Mouse (Mus musculus): ENCODE results near the gene Prkd3. TPM values are rescaled to one million over a fixed set of nuclear protein-coding genes. Genes with fewer than 3 reads are reported as not detected.

The Prkd3 gene
- polyA plus RNA-seq, 1 experiment from 2014 or later = 17.0 TPM

DNA sequence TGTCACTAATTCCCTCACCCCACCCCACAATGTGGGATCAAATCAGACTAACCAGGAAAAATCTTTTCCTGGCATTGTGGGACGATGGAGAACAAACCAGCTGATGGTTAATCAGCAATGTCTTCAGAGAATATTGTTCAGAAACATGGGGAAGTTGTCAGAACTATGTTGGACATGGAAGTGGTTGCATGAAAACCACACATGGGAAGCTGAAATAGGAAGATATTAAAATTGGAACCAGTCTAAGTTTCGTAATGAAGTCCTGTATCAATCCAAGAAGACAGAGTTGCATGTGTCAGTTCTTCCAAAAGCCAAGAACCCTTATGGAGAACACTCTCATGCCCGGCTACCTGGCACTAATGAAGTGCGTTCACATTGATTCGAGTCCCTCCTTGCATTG is 11.0 kb upstream of the Prkd3 start:
- WGBS (ENCODE audit: insufficient replicate concordance) = 64% methylated on average over 5 of the region's 5 CpGs
- H3K4me1 ChIP-seq (ENCODE audit: insufficient read depth) = no peaks in the 10 kb centered on the region
- H3K4me3 ChIP-seq (ENCODE audit: low read depth, low read length) = no peak overlapping the region
- H3K4me2 ChIP-seq (ENCODE audit: low read depth, low read length) = no peak overlapping the region
- DNase-seq (no peak), ATAC-seq (no peak)
- TF ChIP-seq CTCF (IDR thresholded peaks at IDR 0.05; ENCODE audit: low read depth) = no peak
- TF ChIP-seq EP300 (IDR thresholded peaks at IDR 0.05; ENCODE audit: low read depth) = no peak
- no peaks in the 10 kb centered on the region for H3K36me3 ChIP-seq (replicated peaks; ENCODE audit: insufficient read depth, low read length)
- no peak overlapping the region for H3K27ac ChIP-seq (ENCODE audit: low read depth)
- H3K9ac ChIP-seq (replicated peaks) = no peak overlapping the region
- H3K9me3 ChIP-seq (ENCODE audit: low read length) = no peaks in the 10 kb centered on the region
- H3K27me3 ChIP-seq (ENCODE audit: insufficient read depth, low read length) = no peaks in the 10 kb centered on the region

DNA sequence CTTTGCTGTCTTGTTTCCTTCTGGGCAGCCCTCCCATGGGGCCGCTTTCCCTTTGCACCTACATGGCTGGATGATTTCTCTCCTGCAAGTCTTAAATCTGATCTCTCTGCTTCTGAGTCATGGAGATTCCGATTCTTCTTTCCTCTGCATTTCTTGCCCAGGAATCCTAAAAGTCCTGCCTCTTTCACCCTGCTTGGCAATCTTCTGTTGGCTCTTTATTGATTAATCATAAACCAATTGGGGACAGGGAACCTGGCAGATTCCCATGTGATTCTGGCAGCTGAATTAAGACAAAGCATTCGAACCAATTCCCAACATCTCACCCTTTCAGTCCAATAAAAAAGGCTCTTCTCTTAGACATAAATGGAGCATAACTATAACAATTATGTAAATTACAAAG is 8.6 kb upstream of the Prkd3 start:
- H3K36me3 ChIP-seq (replicated peaks; ENCODE audit: insufficient read depth, low read length) = no peaks in the 10 kb centered on the region

DNA sequence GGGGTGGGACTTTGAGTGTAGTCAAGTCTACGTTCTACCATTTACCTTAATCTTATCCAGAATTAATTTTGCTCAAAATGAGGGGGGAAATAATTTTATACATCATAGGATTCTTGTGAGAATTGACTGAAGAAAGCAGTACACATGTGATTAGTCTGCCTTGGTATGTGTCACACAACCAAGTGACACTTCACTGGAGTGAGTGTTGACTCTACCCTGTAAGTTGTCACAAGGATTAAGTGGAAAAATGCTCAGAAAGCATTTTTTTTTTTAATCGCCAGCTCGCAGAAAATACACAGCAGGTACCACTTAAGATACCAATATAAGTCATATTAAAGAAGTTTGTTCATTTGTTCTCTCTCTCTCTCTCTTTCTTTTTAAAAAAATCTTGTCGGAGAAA is 3.9 kb upstream of the Prkd3 start:
- H3K4me1 ChIP-seq (ENCODE audit: insufficient read depth) = peaks cover 4% of the 10 kb centered on the region; the same call in 1 of the 2 replicates
- ATAC-seq (no peak), DNase-seq (no peak)
- no peak overlapping the region for H3K4me2 ChIP-seq (ENCODE audit: low read depth, low read length)
- H3K4me3 ChIP-seq (ENCODE audit: low read depth, low read length) = no peak overlapping the region
- WGBS (ENCODE audit: insufficient replicate concordance) = 67% methylated on average over 4 of the region's 4 CpGs
- H3K27ac ChIP-seq (ENCODE audit: low read depth) = no peak overlapping the region
- no peaks in the 10 kb centered on the region for H3K36me3 ChIP-seq (replicated peaks; ENCODE audit: insufficient read depth, low read length)
- H3K27me3 ChIP-seq (ENCODE audit: insufficient read depth, low read length) = no peaks in the 10 kb centered on the region
- no peak overlapping the region for H3K9ac ChIP-seq (replicated peaks)
- no peaks in the 10 kb centered on the region for H3K9me3 ChIP-seq (ENCODE audit: low read length)
- TF ChIP-seq CTCF (IDR thresholded peaks at IDR 0.05; ENCODE audit: low read depth) (no peak), EP300 (IDR thresholded peaks at IDR 0.05; ENCODE audit: low read depth) (no peak)

More for the DNA sequence above, 8.6 kb upstream of the Prkd3 start:
- Histone ChIP-seq H3K4me1 (ENCODE audit: insufficient read depth) (no peaks in the 10 kb centered on the region), H3K27ac (ENCODE audit: low read depth) (no peak overlapping the region), H3K4me2 (ENCODE audit: low read depth, low read length) (peak overlapping the region; percentile 29; the same call in 1 of the 2 replicates), H3K27me3 (ENCODE audit: insufficient read depth, low read length) (no peaks in the 10 kb centered on the region), H3K4me3 (ENCODE audit: low read depth, low read length) (no peak overlapping the region), H3K9me3 (ENCODE audit: low read length) (no peaks in the 10 kb centered on the region), H3K9ac (replicated peaks) (no peak overlapping the region)
- ATAC-seq (no peak), DNase-seq (no peak)
- TF ChIP-seq CTCF (IDR thresholded peaks at IDR 0.05; ENCODE audit: low read depth) = no peak
- TF ChIP-seq EP300 (IDR thresholded peaks at IDR 0.05; ENCODE audit: low read depth) = no peak
- WGBS (ENCODE audit: insufficient replicate concordance) = 63% methylated on average over 3 of the region's 3 CpGs

GRCm38 (mm10) chr17:79022746-79023145 is 2.1 kb upstream of the Prkd3 start:
- Histone ChIP-seq H3K4me1 (ENCODE audit: insufficient read depth) (peaks cover 14% of the 10 kb centered on the region), H3K9me3 (ENCODE audit: low read length) (no peaks in the 10 kb centered on the region), H3K9ac (replicated peaks) (no peak overlapping the region), H3K4me2 (ENCODE audit: low read depth, low read length) (no peak overlapping the region), H3K36me3 (replicated peaks; ENCODE audit: insufficient read depth, low read length) (no peaks in the 10 kb centered on the region), H3K27ac (ENCODE audit: low read depth) (no peak overlapping the region), H3K4me3 (ENCODE audit: low read depth, low read length) (no peak overlapping the region), H3K27me3 (ENCODE audit: insufficient read depth, low read length) (no peaks in the 10 kb centered on the region)
- ATAC-seq (no peak), DNase-seq (no peak)
- 16% methylated on average over 3 of the region's 3 CpGs for WGBS (ENCODE audit: insufficient replicate concordance)
- TF ChIP-seq EP300 (IDR thresholded peaks at IDR 0.05; ENCODE audit: low read depth) = no peak

DNA sequence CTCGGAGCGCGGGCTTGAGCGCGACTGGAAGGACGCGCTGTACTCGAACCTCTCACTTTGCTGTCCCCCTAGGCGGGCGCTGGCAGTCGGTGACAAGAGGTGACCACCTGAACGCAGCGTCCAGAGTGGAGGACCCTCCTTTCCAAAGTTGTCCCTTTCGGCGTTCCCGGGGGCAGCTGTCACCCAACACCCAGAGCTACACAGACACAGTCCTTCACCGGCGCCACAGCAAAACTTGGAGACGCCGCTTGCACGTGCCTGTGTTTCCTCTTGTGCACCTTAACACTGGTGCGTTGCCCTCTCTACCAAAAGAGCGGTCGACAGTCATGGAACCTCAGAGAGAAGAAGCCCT is 344 bp upstream of the Prkd3 start:
- WGBS (ENCODE audit: insufficient replicate concordance) = 1% methylated on average over 24 of the region's 24 CpGs
- Histone ChIP-seq H3K36me3 (replicated peaks; ENCODE audit: insufficient read depth, low read length) (no peaks in the 10 kb centered on the region), H3K4me1 (ENCODE audit: insufficient read depth) (peaks cover 19% of the 10 kb centered on the region), H3K4me3 (ENCODE audit: low read depth, low read length) (peak overlapping the region; percentile 70), H3K9ac (replicated peaks) (peak overlapping the region; percentile 83), H3K9me3 (ENCODE audit: low read length) (no peaks in the 10 kb centered on the region), H3K4me2 (ENCODE audit: low read depth, low read length) (peak overlapping the region; percentile 94), H3K27me3 (ENCODE audit: insufficient read depth, low read length) (no peaks in the 10 kb centered on the region), H3K27ac (ENCODE audit: low read depth) (peak overlapping the region; percentile 74)
- DNase-seq (no peak), ATAC-seq (peak; percentile 40)
- TF ChIP-seq EP300 (IDR thresholded peaks at IDR 0.05; ENCODE audit: low read depth) = no peak
- TF ChIP-seq CTCF (IDR thresholded peaks at IDR 0.05; ENCODE audit: low read depth) = no peak

DNA sequence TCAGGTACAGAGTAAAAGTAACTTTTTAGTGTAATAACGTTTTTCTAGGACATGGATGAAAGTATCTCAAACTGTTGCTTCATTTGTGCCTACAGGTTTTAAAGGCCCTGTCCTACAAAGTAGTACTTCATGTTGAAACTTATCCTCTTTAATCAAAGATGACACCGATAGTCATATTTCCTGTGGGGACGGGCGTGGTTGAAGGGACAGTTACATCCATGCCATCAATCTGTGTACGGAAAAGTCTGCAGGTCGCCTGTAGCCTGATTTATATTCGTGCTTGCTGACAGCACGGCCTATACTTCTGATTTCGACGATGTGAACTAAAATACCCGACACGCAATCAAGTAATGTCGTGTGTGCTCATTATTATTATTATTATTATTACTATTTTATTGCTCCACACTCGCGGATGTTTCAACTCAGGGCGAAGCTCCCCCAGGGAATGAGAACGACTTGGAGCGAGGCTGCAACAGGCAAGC is 849 bp downstream of the Prkd3 start:
- no peak for TF ChIP-seq CTCF (IDR thresholded peaks at IDR 0.05; ENCODE audit: low read depth)
- TF ChIP-seq EP300 (IDR thresholded peaks at IDR 0.05; ENCODE audit: low read depth) = no peak
- H3K27ac ChIP-seq (ENCODE audit: low read depth) = peak overlapping the region; percentile 74

GRCm38 (mm10) chr17:79018422-79018821 is 2.2 kb downstream of the Prkd3 start:
- no peak for DNase-seq
- no peak overlapping the region for H3K27ac ChIP-seq (ENCODE audit: low read depth)

More for the DNA sequence above, 849 bp downstream of the Prkd3 start:
- WGBS (ENCODE audit: insufficient replicate concordance) = 1% methylated on average over 18 of the region's 18 CpGs
- H3K36me3 ChIP-seq (replicated peaks; ENCODE audit: insufficient read depth, low read length) = no peaks in the 10 kb centered on the region
- DNase-seq (no peak), ATAC-seq (no peak)
- H3K4me3 ChIP-seq (ENCODE audit: low read depth, low read length) = peak overlapping the region; percentile 70
- H3K4me1 ChIP-seq (ENCODE audit: insufficient read depth) = peaks cover 29% of the 10 kb centered on the region
- H3K27me3 ChIP-seq (ENCODE audit: insufficient read depth, low read length) = no peaks in the 10 kb centered on the region
- H3K4me2 ChIP-seq (ENCODE audit: low read depth, low read length) = peak overlapping the region; percentile 94
- H3K9ac ChIP-seq (replicated peaks) = peak overlapping the region; percentile 83
- H3K9me3 ChIP-seq (ENCODE audit: low read length) = no peaks in the 10 kb centered on the region

More at GRCm38 (mm10) chr17:79018422-79018821, 2.2 kb downstream of the Prkd3 start:
- WGBS (ENCODE audit: insufficient replicate concordance) = 43% methylated on average over 9 of the region's 9 CpGs
- TF ChIP-seq CTCF (IDR thresholded peaks at IDR 0.05; ENCODE audit: low read depth) (no peak), EP300 (IDR thresholded peaks at IDR 0.05; ENCODE audit: low read depth) (peak; percentile 34; the same call in 1 of the 2 replicates)
- no peak overlapping the region for H3K9ac ChIP-seq (replicated peaks)
- no peaks in the 10 kb centered on the region for H3K9me3 ChIP-seq (ENCODE audit: low read length)
- no peak for ATAC-seq
- H3K4me3 ChIP-seq (ENCODE audit: low read depth, low read length) = no peak overlapping the region
- H3K4me2 ChIP-seq (ENCODE audit: low read depth, low read length) = peak overlapping the region; percentile 94
- no peaks in the 10 kb centered on the region for H3K36me3 ChIP-seq (replicated peaks; ENCODE audit: insufficient read depth, low read length)
- peaks cover 29% of the 10 kb centered on the region for H3K4me1 ChIP-seq (ENCODE audit: insufficient read depth)
- no peaks in the 10 kb centered on the region for H3K27me3 ChIP-seq (ENCODE audit: insufficient read depth, low read length)

All from liver, postnatal 0 days (tissue).